Mouse (Mus musculus) limb, embryonic 14.5 days (tissue): ENCODE results near the gene Tnip3. TPM values are rescaled to one million over a fixed set of nuclear protein-coding genes. Genes with fewer than 3 reads are reported as not detected.

ENCODE experiments used
- ATAC-seq: fragments of 200-750 bp; cut with Nextera tagmentation; 2 replicates; pipeline ENCODE4 v1.8.0; 2017; ENCODE audit warnings: low read depth, moderate number of reproducible peaks, moderate TSS enrichment; ENCODE audit not compliant: low FRiP score
- DNase-seq: peaks from one replicate; pipeline ENCODE4 v3.0.0-alpha.2; 2015; ENCODE audit warnings: low spot score
- H3K27ac ChIP-seq: fragments of 300-500 bp; sonication (generic); replicated peaks from 2 replicates; pipeline ENCODE4 v1.5.1; 2014; ENCODE audit warnings: low read depth, mild to moderate bottlenecking, low read length, moderate library complexity, mixed read lengths
- H3K27me3 ChIP-seq: fragments of 300-500 bp; sonication (generic); 2 replicates; pipeline ENCODE4 v1.6.1; 2014; ENCODE audit warnings: low read length, mixed read lengths; ENCODE audit not compliant: control insufficient read depth, insufficient read depth
- H3K36me3 ChIP-seq: fragments of 300-500 bp; sonication (generic); 2 replicates; pipeline ENCODE4 v1.6.1; 2014; ENCODE audit warnings: mild to moderate bottlenecking, low read length, moderate library complexity, mixed read lengths; ENCODE audit not compliant: control insufficient read depth, insufficient read depth
- H3K4me1 ChIP-seq: fragments of 300-500 bp; sonication (generic); 2 replicates; pipeline ENCODE4 v1.6.1; 2014; ENCODE audit warnings: antibody characterized with exemption, low read length, mixed read lengths; ENCODE audit not compliant: control insufficient read depth, insufficient read depth
- H3K4me2 ChIP-seq: fragments of 300-500 bp; sonication (generic); replicated peaks from 2 replicates; pipeline ENCODE4 v1.6.1; 2014; ENCODE audit warnings: low read depth, mild to moderate bottlenecking, low read length, moderate library complexity; ENCODE audit not compliant: severe bottlenecking
- H3K4me3 ChIP-seq: fragments of 300-500 bp; sonication (generic); replicated peaks from 2 replicates; pipeline ENCODE4 v1.5.1; 2014; ENCODE audit warnings: low read length
- H3K9ac ChIP-seq: fragments of 300-500 bp; sonication (generic); 2 replicates; pipeline ENCODE4 v1.6.1; 2014; ENCODE audit warnings: mild to moderate bottlenecking, low read depth, low read length, moderate library complexity; ENCODE audit not compliant: severe bottlenecking
- H3K9me3 ChIP-seq: fragments of 300-500 bp; sonication (generic); 2 replicates; pipeline ENCODE4 v1.6.1; 2016; ENCODE audit warnings: low read length; ENCODE audit not compliant: control insufficient read depth
- POLR2A ChIP-seq: fragments of 200-500 bp; IDR thresholded peaks from 2 replicates; pipeline ENCODE4 v1.8.0; 2012; ENCODE audit warnings: inconsistent platforms, mild to moderate bottlenecking, moderate library complexity, borderline replicate concordance; ENCODE audit not compliant: insufficient read depth, insufficient read length; ENCODE audit errors: extremely low read depth
- WGBS: fragments of 180-500 bp; shearing (Covaris S2); extraction: QIAGEN DNeasy Blood & Tissue Kit; methylation state at CpG from one replicate; pipeline ENCODE4 v1.1.7; 2014; 5-methylcytosine and 5-hydroxymethylcytosine counted together
- polyA plus RNA-seq, 2 experiments: library from polyadenylated mRNA; depleted of rRNA in 1 of 2; stranded (reverse) in 1 of 2; unstranded in 1 of 2; fragments of >200 nt; fragmentation: Nextera tagmentation in 1 of 2; extraction: Ambion mirVana in 1 of 2; gene quantifications; 2 replicates each; pipeline versions ENCODE4 v1.2.1 to v1.2.3; 2012 to 2014

Tnip3 gene
- polyA plus RNA-seq, 2 experiments: 0.09 to 0.15 TPM

DNA sequence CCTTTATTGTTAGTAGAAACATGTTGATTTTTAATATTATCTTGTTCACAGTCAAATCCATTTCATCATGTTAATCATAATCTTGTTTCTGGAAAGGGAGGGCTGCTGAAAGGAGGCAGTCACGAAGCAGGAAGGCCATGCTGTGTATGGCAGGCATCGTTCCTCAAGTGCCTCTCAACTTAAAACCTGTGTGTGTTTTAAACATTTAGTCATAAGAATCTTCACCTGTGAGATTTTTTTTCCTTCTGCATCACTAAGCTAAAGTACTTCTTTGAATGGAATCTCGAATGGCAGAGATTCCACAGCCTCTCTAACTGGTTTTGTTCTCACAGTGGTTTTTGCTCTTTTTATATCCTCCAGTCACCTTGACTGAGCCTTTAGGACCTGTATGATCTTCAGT lies 121.3 kb downstream of the Tnip3 start:
- Histone ChIP-seq H3K9me3 (no peaks in the 10 kb centered on the region), H3K27me3 (no peaks in the 10 kb centered on the region), H3K4me2 (no peak overlapping the region), H3K4me3 (no peak overlapping the region), H3K4me1 (no peaks in the 10 kb centered on the region), H3K36me3 (no peaks in the 10 kb centered on the region), H3K9ac (no peak overlapping the region), H3K27ac (no peak overlapping the region)
- no peak for TF ChIP-seq POLR2A
- ATAC-seq (no peak), DNase-seq (no peak)
- 73% methylated on average over 3 of the region's 3 CpGs for WGBS

DNA sequence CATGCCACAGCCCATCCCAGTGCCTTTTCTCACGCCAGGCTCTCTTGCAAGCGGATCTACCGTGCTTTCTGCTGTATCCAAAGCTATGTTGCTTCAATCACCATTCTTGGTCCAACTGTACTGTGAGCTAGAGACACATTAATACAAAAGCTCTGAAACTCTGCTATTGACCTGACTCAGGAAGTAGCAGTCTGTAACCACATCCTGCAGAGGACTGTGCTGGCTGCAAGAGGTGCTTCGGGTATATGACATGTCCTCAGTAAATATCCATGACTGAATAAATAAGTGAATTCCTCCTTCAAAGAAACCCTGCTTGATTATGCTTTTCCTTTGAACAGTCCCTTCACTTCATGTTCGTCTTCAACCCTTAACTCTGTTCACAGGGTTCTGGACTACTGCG lies 122.6 kb downstream of the Tnip3 start:
- no peak overlapping the region for H3K27ac ChIP-seq
- no peak overlapping the region for H3K4me3 ChIP-seq
- no peaks in the 10 kb centered on the region for H3K27me3 ChIP-seq
- H3K4me1 ChIP-seq: no peaks in the 10 kb centered on the region
- no peak for DNase-seq
- H3K4me2 ChIP-seq: no peak overlapping the region
- WGBS: 83% methylated on average over 6 of the region's 6 CpGs
- H3K9me3 ChIP-seq: no peaks in the 10 kb centered on the region
- H3K9ac ChIP-seq: no peak overlapping the region
- H3K36me3 ChIP-seq: no peaks in the 10 kb centered on the region
- TF ChIP-seq POLR2A: no peak
- ATAC-seq: no peak

- 29% methylated on average over 4 of the region's 4 CpGs for WGBS
Measured at GRCm38 (mm10) chr6:65651376-65651775, 126.3 kb downstream of the Tnip3 start.

DNA sequence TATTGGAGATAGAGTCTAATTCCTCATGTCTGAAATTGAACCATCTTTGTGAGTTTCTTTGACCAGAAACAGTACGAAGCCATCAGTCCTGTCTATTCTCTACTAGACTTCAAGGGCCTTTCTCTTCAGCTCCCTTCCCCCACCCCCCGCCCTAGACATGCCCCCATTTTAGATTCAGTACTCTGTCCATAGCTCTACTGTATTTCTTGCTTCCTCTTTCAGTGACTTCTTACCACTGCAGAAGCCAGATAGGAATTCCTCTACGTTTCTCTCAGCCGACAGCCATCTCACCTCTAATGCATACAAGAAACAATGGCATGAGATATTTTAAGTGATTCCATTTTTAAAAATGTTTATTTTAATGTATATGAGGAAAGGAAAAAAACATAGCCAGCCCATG lies 136.2 kb downstream of the Tnip3 start:
- ATAC-seq (no peak), DNase-seq (no peak)
- no peak for TF ChIP-seq POLR2A
- Histone ChIP-seq H3K4me3 (no peak overlapping the region), H3K9ac (no peak overlapping the region), H3K4me1 (no peaks in the 10 kb centered on the region), H3K4me2 (no peak overlapping the region), H3K27me3 (no peaks in the 10 kb centered on the region), H3K36me3 (no peaks in the 10 kb centered on the region), H3K9me3 (no peaks in the 10 kb centered on the region), H3K27ac (no peak overlapping the region)
- WGBS: 81% methylated on average over 4 of the region's 4 CpGs

More at GRCm38 (mm10) chr6:65651376-65651775, 126.3 kb downstream of the Tnip3 start:
- no peak for TF ChIP-seq POLR2A
- Histone ChIP-seq H3K9me3 (no peaks in the 10 kb centered on the region), H3K4me3 (no peak overlapping the region), H3K4me1 (no peaks in the 10 kb centered on the region), H3K9ac (no peak overlapping the region), H3K36me3 (no peaks in the 10 kb centered on the region), H3K27me3 (no peaks in the 10 kb centered on the region), H3K27ac (no peak overlapping the region), H3K4me2 (no peak overlapping the region)
- DNase-seq: peak; percentile 74
- no peak for ATAC-seq

GRCm38 (mm10) chr6:65662050-65662449 lies 136.9 kb downstream of the Tnip3 start:
- Histone ChIP-seq H3K27ac (no peak overlapping the region), H3K4me2 (no peak overlapping the region), H3K36me3 (no peaks in the 10 kb centered on the region), H3K4me3 (no peak overlapping the region), H3K9ac (no peak overlapping the region), H3K9me3 (no peaks in the 10 kb centered on the region), H3K27me3 (no peaks in the 10 kb centered on the region), H3K4me1 (no peaks in the 10 kb centered on the region)
- DNase-seq (no peak), ATAC-seq (no peak)
- TF ChIP-seq POLR2A: no peak
- 70% methylated on average over 2 of the region's 2 CpGs for WGBS

- H3K36me3 ChIP-seq: no peaks in the 10 kb centered on the region
- H3K27ac ChIP-seq: no peak overlapping the region
- no peak overlapping the region for H3K9ac ChIP-seq
- no peaks in the 10 kb centered on the region for H3K9me3 ChIP-seq
- no peaks in the 10 kb centered on the region for H3K27me3 ChIP-seq
- no peak for TF ChIP-seq POLR2A
- no peak for ATAC-seq
- H3K4me2 ChIP-seq: no peak overlapping the region
- H3K4me3 ChIP-seq: no peak overlapping the region
- no peak for DNase-seq
- WGBS: 83% methylated on average over 6 of the region's 6 CpGs
- no peaks in the 10 kb centered on the region for H3K4me1 ChIP-seq
Measured at GRCm38 (mm10) chr6:65663990-65664389, 138.9 kb downstream of the Tnip3 start.
